Mouse (Mus musculus) limb, embryonic 12.5 days (tissue): ENCODE measurements around the gene Themis. TPM values are rescaled to one million over a fixed set of nuclear protein-coding genes. Genes with fewer than 3 reads are reported as not detected.

Experiments
- ATAC-seq: fragments of 200-750 bp; cut with Nextera tagmentation; 2 replicates; pipeline ENCODE4 v1.8.0; 2017; ENCODE audit warnings: low read depth, moderate TSS enrichment; ENCODE audit not compliant: insufficient number of reproducible peaks, insufficient read depth, low FRiP score, low TSS enrichment
- H3K27ac ChIP-seq: fragments of 300-500 bp; sonication (generic); 2 replicates; pipeline ENCODE4 v1.5.1; 2016; ENCODE audit warnings: mild to moderate bottlenecking, moderate library complexity
- H3K27me3 ChIP-seq: fragments of 300-500 bp; sonication (generic); 2 replicates; pipeline ENCODE4 v1.6.1; 2016; ENCODE audit warnings: mild to moderate bottlenecking, moderate library complexity
- H3K36me3 ChIP-seq: fragments of 300-500 bp; sonication (generic); 2 replicates; pipeline ENCODE4 v1.6.1; 2016; ENCODE audit warnings: mild to moderate bottlenecking, moderate library complexity
- H3K4me1 ChIP-seq: fragments of 300-500 bp; sonication (generic); replicated peaks from 2 replicates; pipeline ENCODE4 v1.6.1; 2016
- H3K4me2 ChIP-seq: fragments of 300-500 bp; sonication (generic); 2 replicates; pipeline ENCODE4 v1.6.1; 2016; ENCODE audit warnings: mild to moderate bottlenecking, moderate library complexity
- H3K4me3 ChIP-seq: fragments of 300-500 bp; sonication (generic); replicated peaks from 2 replicates; pipeline ENCODE4 v1.5.1; 2016; ENCODE audit warnings: mild to moderate bottlenecking
- H3K9ac ChIP-seq: fragments of 300-500 bp; sonication (generic); replicated peaks from 2 replicates; pipeline ENCODE4 v1.6.1; 2016; ENCODE audit warnings: mild to moderate bottlenecking, moderate library complexity
- H3K9me3 ChIP-seq: fragments of 300-500 bp; sonication (generic); 2 replicates; pipeline ENCODE4 v1.6.1; 2016; ENCODE audit warnings: mild to moderate bottlenecking, moderate library complexity
- WGBS: fragments of 180-500 bp; shearing (Covaris S2); methylation state at CpG from one replicate; pipeline ENCODE4 v1.1.7; 2016; 5-methylcytosine and 5-hydroxymethylcytosine counted together
- polyA plus RNA-seq: library from polyadenylated mRNA; unstranded; fragments of >200 nt; fragmentation: Nextera tagmentation; extraction: Ambion mirVana; gene quantifications from 2 replicates; pipeline ENCODE4 v1.2.1, GENCODE M21; 2016

The Themis gene
- polyA plus RNA-seq, result not detected in 2 replicates

- Histone ChIP-seq H3K4me1 (no peaks in the 10 kb centered on the region), H3K4me2 (no peak within 1 kb of the TSS), H3K9ac (no peak within 1 kb of the TSS), H3K9me3 (no peaks in the 10 kb centered on the region), H3K27me3 (no peaks in the 10 kb centered on the region), H3K4me3 (no peak within 1 kb of the TSS), H3K36me3 (no peaks in the 10 kb centered on the region), H3K27ac (no peak within 1 kb of the TSS)
- ATAC-seq, result no peak
- 76% methylated on average over 5 of the region's 5 CpGs for WGBS
Observed at GRCm38 (mm10) chr10:28668261-28668660, at the start of gene Themis. Gene Themis (plus strand): TSS chr10:28668360.

- no peaks in the 10 kb centered on the region for H3K9me3 ChIP-seq
- H3K4me2 ChIP-seq, result no peak overlapping the region
- H3K4me1 ChIP-seq, result no peaks in the 10 kb centered on the region
- no peak overlapping the region for H3K27ac ChIP-seq
- no peak overlapping the region for H3K4me3 ChIP-seq
- no peaks in the 10 kb centered on the region for H3K36me3 ChIP-seq
- no peaks in the 10 kb centered on the region for H3K27me3 ChIP-seq
- WGBS, result 94% methylated on average over 1 of the region's 1 CpGs
- ATAC-seq, result no peak
- no peak overlapping the region for H3K9ac ChIP-seq
Observed at GRCm38 (mm10) chr10:28619415-28619814, 48.7 kb upstream of the Themis start.

GRCm38 (mm10) chr10:28636096-28636495 lies 32.1 kb upstream of the Themis start:
- Histone ChIP-seq H3K27me3 (no peaks in the 10 kb centered on the region), H3K9ac (no peak overlapping the region), H3K4me1 (no peaks in the 10 kb centered on the region), H3K27ac (no peak overlapping the region), H3K4me3 (no peak overlapping the region), H3K4me2 (no peak overlapping the region), H3K36me3 (no peaks in the 10 kb centered on the region), H3K9me3 (no peaks in the 10 kb centered on the region)
- no peak for ATAC-seq

GRCm38 (mm10) chr10:28641887-28642286 lies 26.3 kb upstream of the Themis start:
- Histone ChIP-seq H3K27ac (no peak overlapping the region), H3K9me3 (no peaks in the 10 kb centered on the region), H3K4me1 (no peaks in the 10 kb centered on the region), H3K4me2 (no peak overlapping the region), H3K4me3 (no peak overlapping the region), H3K27me3 (peaks cover 3% of the 10 kb centered on the region; the same call in 1 of the 2 replicates), H3K36me3 (no peaks in the 10 kb centered on the region), H3K9ac (no peak overlapping the region)
- ATAC-seq, result no peak
- 88% methylated on average over 2 of the region's 2 CpGs for WGBS

GRCm38 (mm10) chr10:28647855-28648254 lies 20.3 kb upstream of the Themis start:
- no peak for ATAC-seq
- WGBS, result 86% methylated on average over 2 of the region's 2 CpGs
- H3K27ac ChIP-seq, result no peak overlapping the region
- peaks cover 3% of the 10 kb centered on the region; the same call in 1 of the 2 replicates for H3K27me3 ChIP-seq
- H3K9me3 ChIP-seq, result no peaks in the 10 kb centered on the region
- H3K4me2 ChIP-seq, result no peak overlapping the region
- H3K4me1 ChIP-seq, result no peaks in the 10 kb centered on the region
- H3K4me3 ChIP-seq, result no peak overlapping the region
- no peaks in the 10 kb centered on the region for H3K36me3 ChIP-seq
- H3K9ac ChIP-seq, result no peak overlapping the region

- Histone ChIP-seq H3K36me3 (no peaks in the 10 kb centered on the region), H3K9me3 (no peaks in the 10 kb centered on the region), H3K27me3 (peaks cover 3% of the 10 kb centered on the region; the same call in 1 of the 2 replicates), H3K4me3 (no peak overlapping the region), H3K4me1 (no peaks in the 10 kb centered on the region), H3K4me2 (no peak overlapping the region), H3K27ac (no peak overlapping the region), H3K9ac (no peak overlapping the region)
- ATAC-seq, result no peak
- 72% methylated on average over 6 of the region's 6 CpGs for WGBS
Observed at GRCm38 (mm10) chr10:28649109-28649899, 18.9 kb upstream of the Themis start.

GRCm38 (mm10) chr10:28649900-28650160 lies 18.3 kb upstream of the Themis start:
- WGBS, result 40% methylated on average over 1 of the region's 1 CpGs
- H3K9ac ChIP-seq, result no peak overlapping the region
- no peak for ATAC-seq

GRCm38 (mm10) chr10:28651910-28652309 lies 16.2 kb upstream of the Themis start:
- Histone ChIP-seq H3K27ac (no peak overlapping the region), H3K4me3 (no peak overlapping the region), H3K36me3 (no peaks in the 10 kb centered on the region), H3K9ac (no peak overlapping the region), H3K4me2 (no peak overlapping the region), H3K4me1 (no peaks in the 10 kb centered on the region), H3K9me3 (no peaks in the 10 kb centered on the region), H3K27me3 (no peaks in the 10 kb centered on the region)
- no peak for ATAC-seq
- WGBS, result 54% methylated on average over 2 of the region's 2 CpGs

More at GRCm38 (mm10) chr10:28649900-28650160, 18.3 kb upstream of the Themis start:
- no peak overlapping the region for H3K27ac ChIP-seq
- H3K9me3 ChIP-seq, result no peaks in the 10 kb centered on the region
- no peak overlapping the region for H3K4me2 ChIP-seq
- H3K36me3 ChIP-seq, result no peaks in the 10 kb centered on the region
- H3K4me1 ChIP-seq, result no peaks in the 10 kb centered on the region
- peaks cover 3% of the 10 kb centered on the region; the same call in 1 of the 2 replicates for H3K27me3 ChIP-seq
- H3K4me3 ChIP-seq, result no peak overlapping the region

- no peaks in the 10 kb centered on the region for H3K36me3 ChIP-seq
- no peak overlapping the region for H3K9ac ChIP-seq
- no peaks in the 10 kb centered on the region for H3K27me3 ChIP-seq
- no peaks in the 10 kb centered on the region for H3K4me1 ChIP-seq
- H3K4me2 ChIP-seq, result no peak overlapping the region
- no peak for ATAC-seq
- H3K4me3 ChIP-seq, result no peak overlapping the region
- no peaks in the 10 kb centered on the region for H3K9me3 ChIP-seq
- no peak overlapping the region for H3K27ac ChIP-seq
Observed at GRCm38 (mm10) chr10:28654733-28655132, 13.4 kb upstream of the Themis start.

GRCm38 (mm10) chr10:28665141-28665540 lies 3.0 kb upstream of the Themis start:
- no peak for ATAC-seq
- no peak overlapping the region for H3K27ac ChIP-seq
- no peaks in the 10 kb centered on the region for H3K4me1 ChIP-seq
- no peak overlapping the region for H3K4me2 ChIP-seq
- H3K27me3 ChIP-seq, result no peaks in the 10 kb centered on the region
- H3K4me3 ChIP-seq, result no peak overlapping the region
- no peaks in the 10 kb centered on the region for H3K36me3 ChIP-seq
- no peak overlapping the region for H3K9ac ChIP-seq
- WGBS, result 69% methylated on average over 6 of the region's 6 CpGs
- no peaks in the 10 kb centered on the region for H3K9me3 ChIP-seq

- 89% methylated on average over 3 of the region's 3 CpGs for WGBS
- H3K36me3 ChIP-seq, result no peaks in the 10 kb centered on the region
- H3K9ac ChIP-seq, result no peak overlapping the region
- H3K27ac ChIP-seq, result no peak overlapping the region
- ATAC-seq, result no peak
- no peak overlapping the region for H3K4me3 ChIP-seq
- H3K4me2 ChIP-seq, result no peak overlapping the region
- H3K4me1 ChIP-seq, result no peaks in the 10 kb centered on the region
- H3K27me3 ChIP-seq, result no peaks in the 10 kb centered on the region
- no peaks in the 10 kb centered on the region for H3K9me3 ChIP-seq
Observed at GRCm38 (mm10) chr10:28673931-28674330, 5.8 kb downstream of the Themis start.

GRCm38 (mm10) chr10:28675337-28675736 lies 7.2 kb downstream of the Themis start:
- no peak for ATAC-seq
- Histone ChIP-seq H3K4me2 (no peak overlapping the region), H3K4me1 (no peaks in the 10 kb centered on the region), H3K4me3 (no peak overlapping the region), H3K9me3 (no peaks in the 10 kb centered on the region), H3K27me3 (no peaks in the 10 kb centered on the region), H3K9ac (no peak overlapping the region), H3K27ac (no peak overlapping the region), H3K36me3 (no peaks in the 10 kb centered on the region)
- WGBS, result 90% methylated on average over 2 of the region's 2 CpGs
